ENCODE assay signal across 17 mouse cellular contexts in genomic region chr9:30539858-30540257, GRCm38 (mm10).
DNase-seq lines count a peak whose midpoint lies in the region; ATAC-seq lines count a peak whose summit lies in the region.
"Had no signal": no experiment of that assay in that cellular context is flagged by ENCODE, and none has a peak within 500 bp of the region (broad histone marks: within the 10 kb centered on the region; RNA-seq: fewer than 3 reads in every experiment).

No protein-coding gene starts in this region.

- peak; percentile 6 for DNase-seq in 416B (ENCODE audit: low read depth)
- peak; percentile 35 for DNase-seq in brain, adult 2 months (ENCODE audit: low read depth, low spot score)
- DNase-seq in gonadal fat pad, adult 2 months (ENCODE audit: low read depth) = peak; percentile 54
- no peak for DNase-seq in thymus, postnatal 36 days
- no peak for DNase-seq in cerebellum, adult 9-11 months
- DNase-seq: adrenal gland, adult 8-10 months; adrenal gland, postnatal 14 days; adrenal gland, postnatal 36 days; cerebellum, adult 11 months; cerebellum, adult 18-20 months; cerebellum, adult 8-10 months; cerebellum, postnatal 10 days; cerebellum, postnatal 36 days; embryo, embryonic 11 days had no signal

- ATAC-seq in erythroid progenitor cell, adult 5-6 weeks (replicated peaks; ENCODE audit: low FRiP score, poor library complexity, severe bottlenecking) = no peak
- ATAC-seq: forebrain, embryonic 14.5 days; forebrain, embryonic 16.5 days had no signal

Comparison
In these comparisons a context has a peak if more than half of its experiments do, and no peak if none do; other contexts are left out.
1. DNase-seq: peak in 416B (single experiment), brain, adult 2 months (single experiment) and gonadal fat pad, adult 2 months (single experiment); none in thymus, postnatal 36 days (0 of 2) and cerebellum, adult 9-11 months (single experiment).